Mouse (Mus musculus) testis, adult 2 months (tissue): Measurements from ENCODE around the gene Wasf1.

Experiments used
- CTCF ChIP-seq: fragments of 200-500 bp; IDR thresholded peaks from 2 replicates; pipeline ENCODE4 v1.5.1; 2012; ENCODE audit warnings: low read depth, mild to moderate bottlenecking, inconsistent platforms, low read length, moderate library complexity; ENCODE audit not compliant: control insufficient read depth, insufficient read depth, insufficient replicate concordance
- POLR2A ChIP-seq: fragments of 200-500 bp; IDR thresholded peaks from 2 replicates; pipeline ENCODE4 v1.6.1; 2012; ENCODE audit warnings: low read depth, mild to moderate bottlenecking, inconsistent platforms, low read length, moderate library complexity; ENCODE audit not compliant: control insufficient read depth

DNA sequence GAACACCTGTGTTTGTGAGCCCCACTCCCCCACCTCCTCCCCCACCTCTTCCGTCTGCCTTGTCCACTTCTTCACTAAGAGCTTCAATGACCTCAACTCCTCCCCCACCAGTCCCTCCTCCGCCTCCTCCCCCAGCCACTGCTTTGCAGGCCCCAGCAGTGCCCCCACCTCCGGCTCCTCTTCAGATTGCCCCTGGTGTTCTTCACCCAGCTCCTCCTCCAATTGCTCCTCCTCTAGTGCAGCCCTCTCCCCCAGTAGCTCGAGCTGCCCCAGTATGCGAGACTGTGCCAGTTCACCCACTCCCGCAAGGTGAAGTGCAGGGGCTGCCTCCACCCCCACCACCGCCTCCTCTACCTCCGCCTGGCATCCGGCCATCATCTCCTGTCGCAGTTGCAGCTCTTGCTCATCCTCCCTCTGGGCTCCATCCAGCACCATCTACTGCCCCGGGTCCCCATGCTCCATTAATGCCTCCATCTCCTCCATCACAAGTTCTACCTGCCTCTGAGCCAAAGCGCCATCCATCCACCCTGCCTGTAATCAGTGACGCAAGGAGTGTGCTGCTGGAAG is 53.0 kb downstream of the Wasf1 start:
- TF ChIP-seq CTCF, result no peak
- TF ChIP-seq POLR2A, result no peak
